Mouse (Mus musculus) kidney, adult 18-20 months (tissue): ENCODE measurements around the gene Pank4.

ENCODE experiments used
- DNase-seq: peaks from one replicate; pipeline ENCODE4 v3.0.0; 2021

Pank4 gene

GRCm38 (mm10) chr4:154944121-154944590 is 19.8 kb upstream of the Pank4 start:
- peak; percentile 75 for DNase-seq

DNA sequence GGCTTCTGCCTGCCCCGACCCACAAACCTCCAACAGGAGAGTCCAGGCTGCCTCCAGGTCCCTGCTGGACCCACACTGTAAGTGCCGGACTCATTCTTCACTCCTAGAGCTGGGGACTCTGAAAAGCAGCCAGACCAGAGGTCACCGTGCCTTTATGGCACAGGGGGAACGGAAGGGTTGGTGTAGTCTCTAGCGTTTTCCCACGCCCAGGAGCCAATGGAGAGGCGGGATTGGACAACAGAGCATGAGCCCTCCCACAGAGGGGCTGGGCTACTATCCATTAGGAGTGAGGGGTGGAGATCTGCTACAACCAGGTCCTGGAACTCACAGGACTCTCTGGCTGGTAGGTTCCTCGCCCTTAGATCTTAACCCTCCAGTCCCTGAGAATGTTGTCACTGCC is 17.6 kb upstream of the Pank4 start:
- DNase-seq: peak; percentile 81

GRCm38 (mm10) chr4:154948066-154948939 is 15.6 kb upstream of the Pank4 start:
- DNase-seq: no peak

- no peak for DNase-seq
Observed at GRCm38 (mm10) chr4:154948940-154949588, 14.9 kb upstream of the Pank4 start.

DNA sequence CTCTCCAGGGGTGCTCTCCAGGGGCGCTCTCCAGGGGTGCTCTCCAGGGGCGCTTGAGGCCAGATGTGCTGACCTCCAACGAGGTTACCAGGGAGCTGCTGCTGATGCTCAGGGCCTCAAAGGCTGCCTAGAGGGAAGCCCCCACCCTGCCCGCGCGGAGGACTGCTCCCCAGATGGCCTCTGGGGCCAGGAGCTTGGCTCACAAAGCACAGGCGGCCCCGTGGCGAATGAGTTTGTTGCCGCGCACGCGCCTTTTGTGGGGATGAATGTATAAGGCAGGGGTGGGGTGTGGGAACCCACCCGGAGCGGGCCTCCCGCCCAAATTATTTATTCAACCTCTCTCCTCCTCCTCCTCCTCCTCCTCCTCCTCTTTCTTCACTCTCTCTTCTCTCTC is 14.3 kb upstream of the Pank4 start:
- DNase-seq: no peak

DNA sequence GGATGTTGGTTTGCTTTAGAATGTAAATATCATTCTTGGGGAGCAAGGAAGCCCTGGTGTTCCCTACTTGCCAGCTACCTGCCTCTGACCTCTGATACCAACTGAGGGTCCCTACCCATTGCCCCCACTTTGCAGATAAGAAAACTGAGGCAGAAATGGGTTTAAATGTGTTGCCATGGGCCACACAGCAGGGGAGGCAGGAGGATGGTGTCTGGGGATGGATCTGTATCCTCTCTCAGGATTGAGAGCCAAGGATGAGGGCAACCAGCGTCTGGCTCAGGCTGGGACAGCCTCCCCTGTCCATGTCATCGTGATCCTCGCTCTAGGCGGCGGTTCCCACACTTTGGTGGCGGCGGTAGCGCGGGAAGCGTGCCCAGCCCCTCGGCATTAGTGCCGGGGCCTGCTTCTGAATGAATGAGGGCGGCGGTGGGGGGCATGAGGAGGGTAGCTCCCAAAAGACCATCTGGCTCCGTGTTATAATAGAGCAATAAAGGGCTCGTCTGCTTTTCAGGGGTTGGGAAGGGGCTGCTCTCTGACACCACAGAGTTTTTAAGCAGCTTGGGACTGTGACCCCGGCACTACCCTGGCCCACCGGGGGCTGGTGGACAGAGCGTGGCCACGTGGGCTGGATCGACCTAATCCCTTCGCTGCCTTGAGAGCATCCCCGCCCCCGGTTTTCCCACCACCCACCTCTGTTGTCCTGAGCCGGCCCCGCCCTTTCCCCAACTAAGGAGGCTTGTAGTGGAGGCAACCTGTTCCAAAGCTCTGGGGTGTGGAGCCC is 11.3 kb upstream of the Pank4 start:
- no peak for DNase-seq

DNA sequence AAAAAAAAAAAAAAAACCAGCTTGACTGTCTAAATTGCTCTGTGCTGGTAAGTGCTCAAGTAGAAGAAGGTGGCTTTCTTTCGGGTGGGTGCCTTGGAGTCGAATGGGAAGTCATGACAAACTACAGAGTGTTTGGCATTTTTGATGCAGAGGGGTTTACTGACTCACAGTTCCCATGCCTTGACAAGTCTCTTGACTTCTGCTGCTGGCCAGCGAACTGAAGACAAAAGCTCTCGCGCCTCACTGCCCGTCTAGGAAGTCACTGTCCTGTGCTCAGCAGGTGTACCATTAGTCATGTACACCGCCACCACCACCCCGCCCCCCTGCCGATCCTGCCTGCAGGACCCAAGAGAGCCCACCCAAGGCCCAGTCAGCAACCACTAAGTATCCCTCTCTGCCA is 7.3 kb upstream of the Pank4 start:
- no peak for DNase-seq

DNA sequence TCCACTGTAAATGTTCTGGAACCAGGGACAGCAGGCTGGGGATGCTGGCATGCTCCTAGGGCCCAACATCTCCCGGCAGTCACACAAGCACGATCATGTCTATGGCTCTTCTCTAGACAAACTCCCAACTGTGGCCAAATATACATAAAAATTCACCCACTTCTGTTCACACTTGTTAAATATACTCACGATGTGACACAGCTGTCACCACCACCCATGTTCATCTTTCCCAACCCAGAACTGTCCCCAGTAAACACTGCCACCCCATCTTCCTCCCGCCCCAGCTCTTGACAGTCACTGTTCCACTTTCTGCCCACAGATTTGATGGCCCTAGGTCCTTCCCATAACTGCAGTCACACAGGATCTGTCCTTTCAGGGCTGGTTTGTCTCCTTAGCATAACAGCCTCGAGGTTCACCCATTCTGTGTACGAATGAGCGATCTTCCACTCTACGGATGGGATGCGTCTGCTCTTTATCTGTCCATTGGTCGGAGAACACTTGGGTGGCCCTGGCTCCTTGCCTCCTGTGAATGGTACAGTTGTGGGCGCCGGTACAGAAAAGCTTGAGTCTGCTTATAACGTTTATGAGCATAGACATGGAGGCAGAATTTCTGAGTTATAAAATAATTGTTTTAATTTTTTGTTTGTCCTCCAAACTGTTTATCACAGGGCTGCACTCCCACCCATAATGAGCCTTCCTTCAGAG is 6.5 kb upstream of the Pank4 start:
- DNase-seq: no peak

DNA sequence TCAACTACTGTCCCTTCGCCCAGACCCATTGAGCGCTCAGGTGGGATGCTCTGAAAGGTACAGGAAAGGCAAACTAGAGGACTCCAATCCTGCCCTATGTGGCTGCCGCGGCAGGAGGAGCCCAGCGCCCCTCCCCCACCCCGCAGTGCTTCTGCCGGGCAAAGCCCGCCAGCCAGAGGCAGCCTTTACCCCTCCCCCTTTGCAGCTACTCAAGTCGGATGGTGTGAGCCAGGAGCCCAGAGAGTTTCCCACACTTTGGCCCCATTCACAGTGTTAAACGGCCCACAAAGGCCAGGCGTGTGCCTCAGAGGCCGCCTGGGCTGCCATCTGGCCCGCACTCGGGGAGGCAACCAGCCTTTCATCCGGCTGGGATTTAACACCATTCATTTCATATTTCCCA is 5.8 kb upstream of the Pank4 start:
- no peak for DNase-seq

- DNase-seq: no peak
Observed at GRCm38 (mm10) chr4:154958621-154959020, 5.3 kb upstream of the Pank4 start.

DNA sequence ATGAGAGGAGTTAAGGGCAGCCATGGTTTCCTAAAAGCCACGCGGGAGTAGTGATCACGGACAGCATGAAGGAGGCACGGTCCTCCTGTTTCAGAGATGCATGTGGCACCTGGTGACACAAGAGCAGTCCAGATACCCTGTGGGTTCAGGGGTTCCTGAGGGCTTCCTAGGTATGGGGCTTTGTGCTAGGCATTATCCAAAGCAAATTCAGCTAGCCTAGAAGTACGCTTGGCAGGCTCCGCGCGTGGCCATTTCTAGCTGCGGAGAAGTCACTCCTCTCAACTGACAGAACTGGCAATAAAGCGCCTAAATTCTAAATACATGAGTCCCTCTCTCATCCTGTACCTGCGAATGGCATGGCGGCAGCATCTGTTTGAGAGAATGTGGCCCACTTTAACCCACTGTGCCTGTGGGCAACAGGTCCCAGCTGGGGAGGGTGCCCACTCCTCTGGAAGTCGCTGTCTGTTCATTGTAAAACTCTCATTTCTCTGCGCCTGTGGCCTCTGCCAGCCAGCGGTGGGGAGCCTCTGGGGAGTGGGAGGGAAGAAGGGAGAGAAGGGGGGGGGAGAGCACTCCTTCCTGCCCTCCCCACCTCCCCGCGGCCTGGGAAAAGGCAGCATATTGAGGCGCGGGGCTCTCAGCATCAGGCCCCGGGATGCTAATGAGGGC is 3.8 kb upstream of the Pank4 start:
- no peak for DNase-seq

DNA sequence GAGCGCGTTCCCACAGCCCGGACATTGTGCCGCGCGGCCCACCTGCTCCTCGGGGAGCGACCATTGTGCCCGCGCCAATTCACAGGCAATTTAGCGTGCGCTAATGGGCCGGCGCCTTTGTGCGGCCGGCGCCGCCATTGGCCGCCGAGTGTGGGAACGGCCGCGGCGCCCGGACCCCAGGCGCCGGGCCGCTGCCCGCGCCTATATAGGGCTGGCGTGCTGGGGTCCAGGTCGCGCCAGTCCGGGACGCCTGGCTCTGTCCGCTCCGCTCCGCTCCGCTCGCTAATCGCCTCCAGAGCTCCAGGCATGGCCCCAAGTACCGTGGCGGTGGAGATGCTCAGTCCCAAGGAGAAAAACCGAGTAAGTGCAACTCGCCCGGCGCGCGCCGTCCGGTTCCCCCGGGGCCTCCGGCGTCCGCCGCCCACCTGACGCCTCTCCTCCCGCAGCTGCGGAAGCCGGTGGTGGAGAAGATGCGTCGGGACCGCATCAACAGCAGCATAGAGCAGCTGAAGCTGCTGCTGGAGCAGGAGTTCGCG is 3.2 kb upstream of the Pank4 start, which contains the start of gene Hes5:
TSS of gene Hes5 (plus strand) at position 234 of the 536 bp plus-strand sequence.
- no peak for DNase-seq

DNA sequence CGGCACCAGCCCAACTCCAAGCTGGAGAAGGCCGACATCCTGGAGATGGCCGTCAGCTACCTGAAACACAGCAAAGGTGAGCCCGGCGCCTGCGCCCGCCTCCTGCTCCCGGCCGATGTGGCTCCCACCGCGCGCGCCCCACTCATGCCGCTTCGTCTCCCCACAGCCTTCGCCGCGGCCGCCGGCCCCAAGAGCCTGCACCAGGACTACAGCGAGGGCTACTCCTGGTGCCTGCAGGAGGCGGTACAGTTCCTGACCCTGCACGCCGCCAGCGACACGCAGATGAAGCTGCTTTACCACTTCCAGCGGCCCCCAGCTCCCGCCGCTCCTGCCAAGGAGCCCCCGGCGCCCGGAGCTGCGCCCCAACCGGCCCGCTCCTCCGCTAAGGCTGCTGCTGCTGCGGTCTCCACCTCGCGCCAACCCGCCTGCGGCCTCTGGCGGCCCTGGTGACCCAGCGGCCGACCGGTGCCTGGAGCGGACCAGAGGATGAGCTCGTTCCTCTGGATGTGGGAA is 2.6 kb upstream of the Pank4 start:
- peak; percentile 47 for DNase-seq

GRCm38 (mm10) chr4:154961911-154962310 is 2.0 kb upstream of the Pank4 start:
- DNase-seq: no peak

GRCm38 (mm10) chr4:154962683-154963082 is 1.2 kb upstream of the Pank4 start:
- no peak for DNase-seq

- DNase-seq: no peak
Observed at GRCm38 (mm10) chr4:154963190-154963836, 610 bp upstream of the Pank4 start.

GRCm38 (mm10) chr4:154964581-154965235 is 785 bp downstream of the Pank4 start:
- DNase-seq: peak; percentile 13

- no peak for DNase-seq
Observed at GRCm38 (mm10) chr4:154965856-154966255, 1.9 kb downstream of the Pank4 start.

GRCm38 (mm10) chr4:154967173-154967572 is 3.2 kb downstream of the Pank4 start:
- peak; percentile 61 for DNase-seq

- no peak for DNase-seq
Observed at GRCm38 (mm10) chr4:154972546-154972945, 8.6 kb downstream of the Pank4 start.
